Mouse (Mus musculus): ENCODE results near the gene 4930562C15Rik.

Gene 4930562C15Rik

GRCm38 (mm10) chr16:4894201-4894908, 59.1 kb downstream of the 4930562C15Rik start:
- no peak for DNase-seq

DNA sequence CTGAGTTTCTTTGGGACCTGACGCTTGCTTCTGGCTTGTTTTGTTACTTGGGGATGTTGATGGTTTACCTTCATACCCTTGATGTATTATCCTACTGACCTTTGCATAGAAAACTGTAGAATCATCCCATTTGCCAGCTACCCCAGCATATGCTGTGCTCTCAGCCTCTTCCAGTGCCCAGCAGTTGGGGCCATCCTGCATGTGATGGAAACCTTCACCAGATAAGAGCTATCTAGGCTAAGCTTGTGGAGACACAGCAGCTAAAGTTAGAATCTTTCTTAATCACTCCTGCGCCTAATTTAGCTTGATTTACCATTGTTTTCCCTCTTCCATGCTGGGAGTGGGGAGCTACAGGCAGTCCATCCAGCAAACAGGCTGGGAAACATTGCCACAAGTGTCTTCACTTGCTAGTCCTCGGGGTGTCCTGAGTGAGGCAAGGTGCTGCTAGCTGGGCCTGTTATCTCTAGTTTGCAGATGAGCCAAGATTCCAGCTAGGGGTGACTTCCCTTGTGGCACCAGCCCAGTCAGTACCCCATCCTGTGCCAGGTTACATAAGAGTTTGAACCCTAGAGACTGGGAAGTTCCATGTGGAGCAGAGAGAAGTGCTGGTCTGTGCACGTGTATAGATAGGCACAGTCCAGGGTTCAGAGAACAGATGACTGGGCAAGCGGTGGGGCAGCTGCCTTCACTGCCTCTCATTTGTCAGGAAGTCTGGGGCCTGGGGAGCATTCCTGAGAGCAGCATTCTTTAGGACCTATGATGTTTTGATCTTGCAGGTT, 61.2 kb downstream of the 4930562C15Rik start:
- no peak for DNase-seq

DNA sequence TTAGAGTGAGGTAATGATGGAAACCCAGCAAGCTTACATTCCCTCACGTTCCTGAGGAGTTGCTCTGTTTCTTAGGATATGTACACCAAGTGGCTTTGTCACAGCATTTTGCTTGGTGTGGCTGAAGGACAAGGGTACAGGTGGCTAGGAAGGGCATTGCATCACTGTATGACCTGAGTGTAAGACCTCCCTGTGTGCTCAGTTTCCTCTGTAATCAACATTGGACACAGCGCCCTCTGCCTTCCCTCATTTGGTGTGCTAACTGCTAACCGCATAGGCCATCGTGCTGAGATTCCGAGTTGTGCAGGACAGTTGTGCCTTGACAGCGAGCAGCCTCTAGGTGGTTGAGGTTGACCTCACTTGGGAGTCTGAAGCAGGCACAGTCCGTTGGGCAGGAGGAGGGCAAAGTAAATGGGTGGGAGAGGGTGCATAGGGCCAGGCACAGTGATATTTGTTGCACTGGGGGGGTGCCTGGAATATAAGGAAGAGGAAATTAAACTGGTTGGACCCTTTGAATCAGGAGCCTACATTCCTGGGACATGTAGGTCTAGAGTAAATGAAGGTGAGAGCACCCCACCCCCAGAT, 62.0 kb downstream of the 4930562C15Rik start:
- DNase-seq: no peak

GRCm38 (mm10) chr16:4898881-4899280, 63.7 kb downstream of the 4930562C15Rik start:
- no peak for DNase-seq

- DNase-seq: no peak
Measured at GRCm38 (mm10) chr16:4899711-4900110, 64.5 kb downstream of the 4930562C15Rik start.

- DNase-seq: no peak
Measured at GRCm38 (mm10) chr16:4901167-4901566, 66.0 kb downstream of the 4930562C15Rik start.

- DNase-seq: no peak
Measured at GRCm38 (mm10) chr16:4902390-4902789, 67.2 kb downstream of the 4930562C15Rik start.

DNA sequence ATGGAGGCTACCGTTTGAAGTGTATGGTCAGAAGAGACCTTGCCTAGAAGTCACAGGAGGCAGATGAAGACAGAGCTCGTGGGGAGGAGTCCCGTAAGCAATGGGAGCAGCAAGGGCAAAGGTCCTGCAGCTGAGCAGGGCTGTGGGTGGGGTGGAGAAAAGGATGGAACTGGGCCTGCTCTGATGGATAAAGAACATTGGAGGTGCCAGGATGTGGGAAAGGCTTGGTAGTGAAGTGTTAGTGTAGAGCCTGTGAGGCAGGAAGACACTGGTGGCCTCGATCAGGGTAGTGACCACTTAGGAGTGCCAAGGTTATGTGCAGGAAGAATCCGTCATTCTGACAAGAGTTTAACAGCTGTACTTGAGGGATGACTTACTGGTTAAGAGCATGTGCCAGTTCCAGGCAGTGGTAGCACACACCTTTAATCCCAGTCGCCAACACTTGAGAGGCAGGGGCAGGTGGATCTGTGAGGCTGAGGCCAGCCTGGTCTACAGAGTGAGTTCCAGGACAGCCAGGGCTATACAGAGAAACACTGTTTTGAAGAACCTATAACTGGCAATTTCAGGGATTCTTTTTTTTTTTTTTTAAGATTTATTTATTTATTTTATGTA, 68.4 kb downstream of the 4930562C15Rik start:
- DNase-seq: no peak

GRCm38 (mm10) chr16:4904878-4905277, 69.7 kb downstream of the 4930562C15Rik start:
- DNase-seq: no peak

- DNase-seq: no peak
Measured at GRCm38 (mm10) chr16:4905591-4905990, 70.4 kb downstream of the 4930562C15Rik start.

DNA sequence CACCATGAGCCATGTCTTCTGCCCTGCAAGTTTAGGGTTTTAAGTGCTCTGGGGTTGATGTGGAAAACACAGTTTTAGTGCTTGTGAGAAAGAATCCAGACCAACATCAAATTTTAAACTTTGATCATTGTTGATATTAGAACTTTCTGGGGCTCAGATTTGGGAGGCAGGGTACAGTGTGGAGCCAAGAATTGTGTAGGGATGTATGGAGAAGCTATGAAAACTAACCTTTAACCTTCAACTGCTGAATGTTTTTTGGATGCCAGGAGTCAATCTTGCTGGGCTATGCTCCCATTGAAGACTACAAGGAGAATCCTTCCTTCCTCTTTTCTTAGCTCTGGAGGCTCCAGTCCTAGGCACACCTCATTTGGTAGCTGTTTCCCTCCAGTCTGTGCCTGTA, 71.3 kb downstream of the 4930562C15Rik start:
- DNase-seq: no peak

GRCm38 (mm10) chr16:4907386-4907785, 72.2 kb downstream of the 4930562C15Rik start:
- DNase-seq: no peak

GRCm38 (mm10) chr16:4907972-4908371, 72.8 kb downstream of the 4930562C15Rik start:
- DNase-seq: no peak

GRCm38 (mm10) chr16:4909745-4910144, 74.5 kb downstream of the 4930562C15Rik start:
- no peak for DNase-seq

- no peak for DNase-seq
Measured at GRCm38 (mm10) chr16:4910758-4911157, 75.5 kb downstream of the 4930562C15Rik start.

DNA sequence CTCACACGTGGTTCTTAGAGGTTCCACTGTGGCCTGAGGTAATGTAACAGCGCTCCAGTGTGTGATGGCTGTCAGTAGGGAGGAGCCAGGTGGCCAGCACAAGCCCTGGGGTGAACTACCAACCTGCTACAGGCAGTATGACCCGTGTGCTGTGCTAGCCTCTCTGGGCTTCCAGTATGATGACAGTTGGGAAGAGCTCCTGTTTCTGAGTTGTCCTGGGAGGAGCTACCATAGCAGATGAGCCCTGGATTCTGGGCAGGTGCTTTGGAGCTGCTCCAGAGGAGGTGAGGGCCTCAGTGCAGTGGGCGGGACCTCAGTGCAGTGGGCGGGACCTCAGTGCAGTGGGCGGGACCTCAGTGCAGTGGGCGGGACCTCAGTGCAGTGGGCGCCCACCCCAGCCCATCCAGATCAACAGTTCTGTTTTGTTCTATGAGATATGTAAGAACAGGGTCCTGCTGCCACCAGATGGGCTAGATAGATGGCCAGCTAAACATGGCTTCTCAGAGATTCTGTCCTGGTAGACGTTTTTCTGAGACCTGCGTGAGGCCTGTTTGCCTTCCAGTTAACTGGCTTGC, 76.9 kb downstream of the 4930562C15Rik start:
- no peak for DNase-seq

- DNase-seq: no peak
Measured at GRCm38 (mm10) chr16:4912907-4913782, 77.9 kb downstream of the 4930562C15Rik start.

DNA sequence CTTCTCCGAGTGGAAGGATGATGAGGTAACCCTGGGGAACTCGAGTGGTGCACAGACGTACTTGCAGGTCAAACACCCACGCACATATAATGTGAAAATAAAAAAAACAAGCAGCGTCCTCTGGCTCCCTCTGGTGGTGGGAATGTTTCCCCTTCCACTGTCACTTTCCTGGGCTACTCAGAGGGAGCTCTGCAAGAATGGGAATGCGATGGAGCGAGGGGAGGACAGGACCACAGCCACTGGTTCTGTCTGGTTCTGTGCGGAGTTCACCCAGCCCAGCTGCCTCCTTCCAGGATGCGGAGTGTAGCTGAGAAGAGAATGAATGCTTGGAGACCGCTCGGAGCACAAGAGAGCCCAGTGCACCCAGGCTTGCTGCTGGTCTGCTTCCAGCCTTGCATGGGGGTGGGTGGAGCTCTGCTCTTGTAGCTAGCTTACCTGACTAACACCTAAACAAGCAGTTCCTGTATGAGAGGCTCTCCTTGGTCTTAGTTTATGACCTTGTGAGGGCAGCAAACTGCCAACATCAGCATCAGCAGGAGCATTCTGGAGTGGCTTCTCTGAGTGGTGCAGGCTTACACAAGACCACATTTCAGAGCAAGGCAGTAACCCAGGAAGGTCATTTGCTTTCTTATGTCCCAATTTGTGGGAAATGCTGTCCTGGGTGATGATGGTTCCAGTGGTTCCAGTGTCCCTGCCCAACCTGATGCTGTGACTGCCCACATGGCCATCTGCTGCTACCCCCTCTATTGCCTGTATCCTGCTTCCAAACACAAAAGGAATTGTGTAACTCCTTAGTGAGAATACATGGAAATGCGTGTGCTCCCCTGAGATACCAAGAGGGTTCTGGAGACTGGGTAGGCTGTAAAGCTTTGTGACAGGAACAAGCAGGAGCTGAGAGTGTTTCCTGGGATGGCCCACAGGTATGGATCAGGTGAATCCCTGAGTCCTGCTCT, 78.8 kb downstream of the 4930562C15Rik start:
- DNase-seq: peak; percentile 77

DNA sequence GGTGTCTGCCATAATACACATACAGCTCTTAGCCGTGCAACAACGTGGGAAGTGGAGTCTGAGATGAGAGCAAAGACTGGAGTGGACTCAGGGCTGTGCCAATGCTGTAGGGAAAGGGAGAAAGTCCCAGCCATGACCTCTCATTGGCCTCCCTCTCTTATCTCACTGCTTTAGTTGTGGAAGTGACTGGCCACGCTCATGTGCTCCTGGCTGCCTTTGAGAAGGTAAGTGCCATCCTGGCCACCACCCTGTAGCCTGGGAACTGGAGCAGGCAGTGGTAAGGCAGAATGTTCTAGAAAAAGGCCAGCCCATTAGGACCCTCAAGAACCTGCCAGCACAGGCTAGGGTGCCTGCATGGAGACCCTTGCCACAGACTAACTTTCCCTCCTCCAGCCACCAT, 80.7 kb downstream of the 4930562C15Rik start:
- no peak for DNase-seq

- no peak for DNase-seq
Measured at GRCm38 (mm10) chr16:4916608-4917007, 81.4 kb downstream of the 4930562C15Rik start.
